Mouse (Mus musculus) hindbrain, postnatal 0 days (tissue): ENCODE data around the gene D2hgdh. TPM values are rescaled to one million over a fixed set of nuclear protein-coding genes. Genes with fewer than 3 reads are reported as not detected.
A peak's percentile ranks its signal among the peaks of the same experiment; 100 is the strongest.

Experiments used
- ATAC-seq: fragments of 200-750 bp; cut with Nextera tagmentation; 2 replicates; pipeline ENCODE4 v1.8.0; 2017; ENCODE audit warnings: mild to moderate bottlenecking, moderate TSS enrichment, moderate library complexity
- DNase-seq: peaks from one replicate; pipeline ENCODE4 v3.0.0-alpha.2; 2015; ENCODE audit warnings: low spot score
- H3K27ac ChIP-seq: fragments of 300-500 bp; sonication (generic); 2 replicates; pipeline ENCODE4 v1.5.1; 2014; ENCODE audit warnings: mild to moderate bottlenecking
- H3K27me3 ChIP-seq: fragments of 300-500 bp; sonication (generic); 2 replicates; pipeline ENCODE4 v1.6.1; 2014; ENCODE audit warnings: low read length, mixed read lengths; ENCODE audit not compliant: insufficient read depth
- H3K36me3 ChIP-seq: fragments of 300-500 bp; sonication (generic); 2 replicates; pipeline ENCODE4 v1.6.1; 2014; ENCODE audit warnings: low read length, mixed read lengths; ENCODE audit not compliant: insufficient read depth
- H3K4me1 ChIP-seq: fragments of 300-500 bp; sonication (generic); 2 replicates; pipeline ENCODE4 v1.6.1; 2014; ENCODE audit warnings: antibody characterized with exemption, low read length, mixed read lengths; ENCODE audit not compliant: insufficient read depth
- H3K4me2 ChIP-seq: fragments of 300-500 bp; sonication (generic); 2 replicates; pipeline ENCODE4 v1.6.1; 2014; ENCODE audit warnings: low read depth, mild to moderate bottlenecking, low read length, moderate library complexity, mixed read lengths
- H3K4me3 ChIP-seq: fragments of 300-500 bp; sonication (generic); 2 replicates; pipeline ENCODE4 v1.5.1; 2014; ENCODE audit warnings: low read length
- H3K9ac ChIP-seq: fragments of 300-500 bp; sonication (generic); replicated peaks from 2 replicates; pipeline ENCODE4 v1.6.1; 2014; ENCODE audit warnings: mild to moderate bottlenecking, low read length, moderate library complexity, mixed read lengths
- H3K9me3 ChIP-seq: fragments of 300-500 bp; sonication (generic); 2 replicates; pipeline ENCODE4 v1.6.1; 2016; ENCODE audit warnings: low read length, mixed read lengths
- CTCF ChIP-seq: IDR thresholded peaks from 2 replicates; pipeline ENCODE4 v1.5.1; 2016; ENCODE audit warnings: antibody characterized with exemption, control low read depth, low read depth
- WGBS: fragments of 180-500 bp; shearing (Covaris S2); extraction: QIAGEN DNeasy Blood & Tissue Kit; methylation state at CpG from one replicate; pipeline ENCODE4 v1.1.7; 2014; 5-methylcytosine and 5-hydroxymethylcytosine counted together
- polyA plus RNA-seq: library from polyadenylated mRNA; unstranded; fragments of >200 nt; fragmentation: Nextera tagmentation; extraction: Ambion mirVana; gene quantifications from 2 replicates; pipeline ENCODE4 v1.2.1, GENCODE M21; 2015
- total RNA-seq: library from RNA; depleted of rRNA; stranded (reverse); fragments of >200 nt; gene quantifications from 2 replicates; pipeline ENCODE4 v1.2.3, GENCODE M21; 2014

The D2hgdh gene
- total and polyA plus RNA-seq, 2 experiments from 2014 or later = 12.0 to 23.6 TPM

DNA sequence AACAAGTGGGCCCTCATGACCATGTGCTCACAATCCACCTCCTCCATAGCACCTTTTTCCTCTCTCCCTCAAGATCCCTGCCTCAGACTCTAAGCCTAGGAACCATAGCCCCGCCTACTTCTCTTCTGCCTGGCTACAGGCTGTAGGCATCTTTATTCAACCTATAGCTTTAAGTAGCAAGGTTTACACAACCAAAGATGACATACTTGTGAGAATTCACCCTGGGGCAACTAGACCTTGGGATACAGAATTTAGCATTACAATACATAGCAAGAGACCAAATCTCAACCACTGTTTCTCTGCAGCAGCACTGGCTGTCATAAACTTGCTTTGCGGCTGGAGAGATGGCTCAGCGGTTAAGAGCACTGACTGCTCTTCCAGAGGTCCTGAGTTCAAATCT is 14.7 kb upstream of the D2hgdh start:
- Histone ChIP-seq H3K36me3 (peaks cover 51% of the 10 kb centered on the region), H3K9ac (no peak overlapping the region), H3K4me2 (no peak overlapping the region), H3K4me1 (0 out of 2 replicates have a peak, but pooled peaks cover 1% of the 10 kb centered on the region), H3K27me3 (no peaks in the 10 kb centered on the region), H3K9me3 (no peaks in the 10 kb centered on the region), H3K4me3 (no peak overlapping the region), H3K27ac (no peak overlapping the region)
- ATAC-seq (no peak), DNase-seq (no peak)
- WGBS = 94% methylated on average over 3 of the region's 3 CpGs
- TF ChIP-seq CTCF = no peak

DNA sequence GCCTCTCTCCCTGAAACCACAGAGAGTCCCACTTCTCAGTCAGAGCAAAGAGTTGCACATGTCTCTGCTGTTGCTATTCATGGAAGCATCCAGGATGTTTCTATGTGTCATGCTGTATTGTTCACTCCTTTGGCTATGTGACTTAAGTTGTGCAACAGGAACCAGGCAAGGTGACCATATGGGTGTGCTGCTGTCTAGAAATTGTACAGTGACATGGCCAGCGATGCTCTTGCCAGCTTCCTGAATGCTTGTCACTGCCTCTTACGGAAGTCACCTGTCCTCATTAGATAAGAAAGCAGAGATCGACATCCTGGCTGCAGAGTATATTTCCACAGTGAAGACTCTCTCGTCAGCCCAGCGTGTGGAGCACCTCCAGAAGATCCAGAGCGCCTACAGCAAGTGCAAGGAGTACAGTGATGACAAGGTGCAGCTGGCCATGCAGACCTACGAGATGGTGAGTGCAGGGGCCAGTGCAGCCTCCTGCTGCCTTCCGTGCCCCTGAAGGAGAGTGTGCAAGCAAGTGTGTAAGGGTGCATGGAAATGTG is 13.1 kb upstream of the D2hgdh start:
- Histone ChIP-seq H3K27ac (no peak overlapping the region), H3K4me3 (no peak overlapping the region), H3K36me3 (peaks cover 63% of the 10 kb centered on the region), H3K4me1 (no peaks in the 10 kb centered on the region), H3K9ac (no peak overlapping the region), H3K4me2 (no peak overlapping the region), H3K27me3 (no peaks in the 10 kb centered on the region), H3K9me3 (no peaks in the 10 kb centered on the region)
- DNase-seq (no peak), ATAC-seq (no peak)
- 96% methylated on average over 8 of the region's 8 CpGs for WGBS
- no peak for TF ChIP-seq CTCF

DNA sequence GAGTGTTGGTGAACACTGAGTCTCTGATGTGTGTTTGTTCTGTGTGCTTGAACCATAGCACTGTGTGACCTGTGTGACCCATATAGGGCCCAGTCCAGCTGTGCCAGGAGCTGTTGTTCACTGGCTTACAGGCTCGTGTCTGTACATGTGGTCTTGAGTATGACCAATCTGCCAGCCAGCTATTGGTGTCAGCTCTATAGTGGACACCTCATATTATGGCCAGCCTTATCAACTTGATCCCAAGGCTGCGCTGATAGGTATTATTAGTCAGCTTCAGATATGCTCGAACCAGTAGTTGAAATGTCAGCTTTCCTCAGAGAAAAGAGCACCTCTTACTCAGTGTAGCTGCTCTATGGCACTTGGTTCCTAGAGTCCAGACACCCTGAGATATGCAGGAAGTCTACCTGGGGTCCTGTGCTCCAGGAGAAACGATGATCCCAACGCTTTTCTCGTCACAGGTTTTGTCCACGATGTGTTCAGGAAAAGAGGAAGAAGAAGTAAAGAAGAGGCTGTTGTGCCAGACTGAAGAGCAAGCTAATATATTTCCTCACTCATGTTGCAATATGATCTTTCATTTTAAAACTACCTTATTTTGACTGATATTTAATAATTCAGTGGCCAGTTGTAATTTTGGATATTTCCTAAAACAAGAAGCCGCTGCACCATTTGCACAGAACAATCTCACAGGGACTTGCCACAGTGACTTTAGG is 6.7 kb upstream of the D2hgdh start:
- Histone ChIP-seq H3K4me3 (no peak overlapping the region), H3K27ac (no peak overlapping the region), H3K36me3 (peaks cover 56% of the 10 kb centered on the region), H3K4me2 (no peak overlapping the region), H3K9me3 (no peaks in the 10 kb centered on the region), H3K4me1 (no peaks in the 10 kb centered on the region), H3K27me3 (no peaks in the 10 kb centered on the region), H3K9ac (no peak overlapping the region)
- no peak for DNase-seq
- WGBS = 93% methylated on average over 8 of the region's 8 CpGs
- TF ChIP-seq CTCF = no peak
- ATAC-seq = no peak

DNA sequence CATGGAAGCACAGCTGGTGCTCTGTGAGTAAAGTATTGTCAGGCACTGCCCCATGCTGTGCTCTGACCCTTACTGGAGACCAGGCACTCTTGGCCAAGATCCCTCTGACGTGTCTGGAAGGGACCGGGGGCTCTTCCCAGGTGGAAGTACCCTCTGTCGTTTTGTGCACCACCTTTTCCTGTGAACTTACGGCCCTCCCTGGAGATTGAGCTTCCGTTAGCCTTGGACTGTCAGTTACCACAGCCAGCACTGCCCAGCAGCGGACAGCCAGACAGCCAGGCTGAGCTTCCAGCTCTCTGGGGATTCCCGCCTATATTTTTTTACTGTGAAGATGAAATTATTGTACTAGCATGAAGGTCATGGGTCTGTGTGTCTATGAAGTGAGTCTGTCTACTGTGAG is 6.0 kb upstream of the D2hgdh start:
- DNase-seq (no peak), ATAC-seq (no peak)
- H3K9ac ChIP-seq = no peak overlapping the region
- no peak overlapping the region for H3K27ac ChIP-seq
- H3K9me3 ChIP-seq = no peaks in the 10 kb centered on the region
- 71% methylated on average over 7 of the region's 7 CpGs for WGBS
- H3K4me3 ChIP-seq = no peak overlapping the region
- no peak overlapping the region for H3K4me2 ChIP-seq
- no peaks in the 10 kb centered on the region for H3K4me1 ChIP-seq
- TF ChIP-seq CTCF = no peak
- H3K36me3 ChIP-seq = peaks cover 48% of the 10 kb centered on the region
- H3K27me3 ChIP-seq = no peaks in the 10 kb centered on the region

DNA sequence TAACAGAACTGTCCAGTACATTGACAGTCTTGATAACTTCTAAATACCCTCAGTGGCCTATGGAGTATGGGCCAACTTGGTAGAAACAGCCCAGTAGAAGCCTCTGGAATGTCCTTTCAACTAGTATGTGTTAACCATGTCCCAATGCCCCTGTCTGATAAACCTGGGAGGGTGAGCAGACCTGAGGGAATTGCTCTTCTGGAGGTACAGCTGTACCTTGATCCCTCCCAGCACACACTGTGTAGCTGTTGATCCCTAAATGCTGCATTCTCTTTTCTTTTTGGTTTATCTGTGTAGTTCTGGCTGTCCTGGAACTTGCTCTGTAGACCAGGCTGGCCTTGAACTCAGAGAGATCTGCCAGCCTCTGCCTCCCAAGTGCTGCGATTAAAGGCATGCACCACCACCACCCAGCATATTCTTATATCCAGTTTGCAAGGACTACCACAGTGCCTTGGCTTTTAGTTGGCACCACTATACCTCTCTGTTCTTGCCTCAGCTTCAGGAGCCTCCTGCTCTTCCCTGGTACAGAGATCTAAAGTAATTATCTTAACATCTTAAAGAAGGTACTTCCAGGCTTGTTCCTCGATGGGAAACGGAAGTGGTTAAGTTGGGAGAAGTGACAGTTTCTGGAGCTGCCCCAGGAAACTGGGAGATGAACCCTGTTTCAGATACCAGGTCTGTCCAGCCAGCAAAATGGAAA is 763 bp upstream of the D2hgdh start:
- no peaks in the 10 kb centered on the region for H3K9me3 ChIP-seq
- H3K27ac ChIP-seq = peak overlapping the region; percentile 95
- H3K9ac ChIP-seq = no peak overlapping the region; the same call in 1 of the 2 replicates
- WGBS = 77% methylated on average over 3 of the region's 3 CpGs
- no peak for ATAC-seq
- no peak overlapping the region for H3K4me3 ChIP-seq
- H3K4me2 ChIP-seq = no peak overlapping the region
- no peak for TF ChIP-seq CTCF
- peaks cover 11% of the 10 kb centered on the region; the same call in 1 of the 2 replicates for H3K4me1 ChIP-seq
- H3K36me3 ChIP-seq = peaks cover 8% of the 10 kb centered on the region
- no peak for DNase-seq
- no peaks in the 10 kb centered on the region for H3K27me3 ChIP-seq

DNA sequence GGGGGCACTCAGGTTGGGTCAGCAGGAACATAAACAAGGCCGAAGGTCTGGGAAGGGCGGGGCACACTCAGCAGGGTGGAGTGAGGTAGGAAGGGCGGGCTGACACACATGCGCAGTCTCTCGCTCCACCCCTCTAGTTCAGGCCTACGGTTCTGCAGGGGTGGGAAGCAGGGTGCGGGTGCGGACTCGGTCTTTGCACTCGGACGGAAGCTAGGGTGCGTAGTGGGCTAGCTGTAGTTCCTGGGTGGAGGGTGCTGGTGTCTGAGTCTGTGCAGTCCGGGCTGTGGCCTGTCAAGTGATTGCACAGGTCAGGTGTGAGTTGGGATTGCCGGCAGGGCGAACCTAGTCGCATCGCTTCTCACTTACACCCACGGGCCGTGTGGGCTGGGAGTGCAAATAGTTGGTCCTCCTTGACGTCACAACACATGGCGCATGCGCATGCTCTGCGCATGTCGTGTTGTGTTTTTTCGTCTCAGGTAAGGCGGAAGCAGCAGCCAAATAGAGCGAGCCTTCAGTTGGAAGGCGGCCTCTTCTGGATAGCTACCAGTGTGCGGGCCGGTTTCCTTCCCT is 481 bp downstream of the D2hgdh start:
- WGBS = under 1% methylated on average over 30 of the region's 30 CpGs
- ATAC-seq = peak; percentile 95
- H3K27ac ChIP-seq = peak overlapping the region; percentile 95

More for the DNA sequence above, 481 bp downstream of the D2hgdh start:
- TF ChIP-seq CTCF = peak; percentile 58
- Histone ChIP-seq H3K4me2 (peak overlapping the region; percentile 75), H3K36me3 (no peaks in the 10 kb centered on the region; the same call in 1 of the 2 replicates), H3K9ac (peak overlapping the region; percentile 67), H3K4me1 (peaks cover 11% of the 10 kb centered on the region; the same call in 1 of the 2 replicates), H3K27me3 (no peaks in the 10 kb centered on the region), H3K9me3 (no peaks in the 10 kb centered on the region), H3K4me3 (peak overlapping the region; percentile 52)
- DNase-seq = peak; percentile 98
